Mouse (Mus musculus): Measurements from ENCODE around the gene Vezf1.

DNA sequence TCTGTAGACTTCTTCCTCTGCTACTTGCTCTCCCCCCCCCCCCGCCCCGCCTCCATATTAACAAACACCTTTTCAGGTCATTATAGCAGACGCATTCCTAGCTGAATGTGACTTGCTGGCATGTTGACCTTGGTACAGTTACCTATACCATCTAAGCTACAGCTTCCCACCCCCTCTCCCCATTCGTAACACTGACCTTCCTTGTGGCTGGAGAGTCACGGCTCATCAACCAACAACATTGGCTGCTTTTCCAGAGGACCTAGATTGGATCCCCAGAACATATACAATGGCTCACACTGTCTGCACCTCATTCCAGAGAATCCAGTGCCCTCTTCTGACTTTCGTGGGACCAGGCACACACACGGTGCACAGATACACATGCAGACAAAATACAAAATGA is 57.4 kb downstream of the Vezf1 start:
- TF ChIP-seq POLR2A (IDR thresholded peaks at IDR 0.05; ENCODE audit: low read depth, low read length), result no peak
- no peak for TF ChIP-seq CTCF (IDR thresholded peaks at IDR 0.05; ENCODE audit: extremely low read depth, insufficient read depth, insufficient read length, insufficient replicate concordance)
